Mouse (Mus musculus) lung, adult 2 months (tissue): ENCODE results near the gene Gm21739.
"Not testable (repeated sequence)": the region's sequence is repeated elsewhere in the genome, so short reads cannot be mapped to it uniquely, and the experiment has no call there.

ENCODE experiments used
- CTCF ChIP-seq: fragments of 200-500 bp; IDR thresholded peaks from 2 replicates; pipeline ENCODE4 v1.5.1; 2011; ENCODE audit warnings: mild to moderate bottlenecking, low read length, control low read depth; ENCODE audit not compliant: insufficient read depth
- POLR2A ChIP-seq: fragments of 200-500 bp; IDR thresholded peaks from 2 replicates; pipeline ENCODE4 v1.6.1; 2011; ENCODE audit warnings: low read depth, mild to moderate bottlenecking, control low read depth, low read length, borderline replicate concordance; ENCODE audit errors: extremely low read depth

GRCm38 (mm10) chrY:44264344-44264743 is at the start of gene Gm21739:
- not testable (repeated sequence) for TF ChIP-seq CTCF, POLR2A
